Mouse (Mus musculus) thymus, postnatal 14 days (tissue): ENCODE measurements around the gene 1700012A03Rik.

ENCODE experiments used
- DNase-seq: peaks from one replicate; pipeline ENCODE4 v3.0.0; 2021

1700012A03Rik gene

GRCm38 (mm10) chr6:32105547-32106275 is 55.7 kb downstream of the 1700012A03Rik start:
- no peak for DNase-seq
